Mouse (Mus musculus) thymus, adult 2 months (tissue): ENCODE data around the gene Tbx5.

ENCODE experiments used
- CTCF ChIP-seq: fragments of 200-500 bp; IDR thresholded peaks from 2 replicates; pipeline ENCODE4 v1.5.1; 2012; ENCODE audit warnings: mild to moderate bottlenecking, control low read depth, low read length, moderate library complexity, borderline replicate concordance; ENCODE audit not compliant: control insufficient read depth, poor library complexity, insufficient read depth; ENCODE audit errors: extremely low read depth
- POLR2A ChIP-seq: fragments of 200-500 bp; IDR thresholded peaks from 2 replicates; pipeline ENCODE4 v1.6.1; 2012; ENCODE audit warnings: mild to moderate bottlenecking, low read length, control low read depth, moderate library complexity; ENCODE audit not compliant: control insufficient read depth, poor library complexity, insufficient read depth; ENCODE audit errors: extremely low read depth

- TF ChIP-seq CTCF (no peak), POLR2A (no peak)
These were observed 33.6 kb upstream of the Tbx5 start for GRCm38 (mm10) chr5:119798713-119799418.
